Mouse (Mus musculus): ENCODE results near the gene 1700029I15Rik. TPM values are rescaled to one million over a fixed set of nuclear protein-coding genes. Genes with fewer than 3 reads are reported as not detected.

Gene 1700029I15Rik
- polyA plus RNA-seq, 1 experiment from 2014 or later: 6.4 TPM

DNA sequence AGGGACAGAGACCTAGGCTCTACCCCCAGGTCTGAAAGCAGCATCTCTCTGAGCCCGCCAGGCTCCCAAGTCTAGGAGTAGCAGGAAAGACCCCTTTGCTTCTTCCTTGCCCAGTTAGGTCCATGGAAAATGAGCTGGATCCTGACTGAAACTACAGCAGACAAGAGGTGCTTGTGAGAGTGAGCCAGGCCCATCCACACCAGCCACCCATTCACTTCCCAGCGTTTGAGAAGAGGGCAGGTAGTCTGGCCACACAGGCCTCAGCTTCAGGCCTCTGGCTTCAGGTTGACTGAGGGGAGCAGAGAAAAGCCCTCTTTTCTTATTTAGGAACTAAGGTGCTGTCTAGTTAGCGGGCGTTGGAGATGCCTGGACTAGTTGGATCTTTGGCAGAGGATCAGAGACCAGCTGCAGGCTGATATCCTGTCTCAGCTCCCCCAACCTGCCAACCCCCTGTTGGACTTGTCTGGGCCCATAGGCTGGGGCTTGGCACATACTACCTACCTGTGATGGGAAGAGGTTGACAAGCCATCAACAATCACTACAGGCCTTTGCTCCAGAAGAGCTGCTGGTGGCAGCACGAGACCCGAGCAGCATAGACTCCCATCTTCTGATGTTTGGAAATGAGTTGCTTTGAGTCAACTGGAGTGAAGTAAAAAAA is 19.6 kb upstream of the 1700029I15Rik start:
- Histone ChIP-seq H3K4me2 (no peak overlapping the region), H3K9ac (no peak overlapping the region), H3K36me3 (peaks cover 59% of the 10 kb centered on the region), H3K27me3 (no peaks in the 10 kb centered on the region), H3K27ac (replicated peaks) (no peak overlapping the region), H3K4me1 (replicated peaks) (peaks cover 15% of the 10 kb centered on the region), H3K4me3 (no peak overlapping the region), H3K9me3 (no peaks in the 10 kb centered on the region)
- no peak for ATAC-seq (ENCODE audit: low read depth)
- WGBS: 95% methylated on average over 6 of the region's 6 CpGs

DNA sequence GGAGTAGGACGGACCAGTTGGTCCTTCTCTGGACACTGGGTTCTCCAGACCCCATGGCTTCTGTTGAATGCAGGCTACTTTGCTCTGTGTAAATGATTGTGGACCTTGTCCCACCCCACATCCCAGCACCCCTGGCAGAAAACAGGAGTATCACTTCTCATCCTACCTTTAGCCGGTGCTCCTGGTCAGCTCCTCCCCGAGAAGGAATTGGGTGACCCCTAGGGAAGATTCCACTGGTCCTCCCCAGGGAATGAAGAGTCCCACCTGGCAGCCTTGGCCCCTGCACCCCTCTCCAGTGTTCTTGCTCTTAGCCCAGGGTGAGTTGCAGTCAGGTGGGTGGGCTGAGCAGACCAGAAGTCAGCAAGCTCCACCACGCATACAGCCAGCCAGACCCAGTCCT is 18.3 kb upstream of the 1700029I15Rik start:
- no peak for ATAC-seq (ENCODE audit: low read depth)
- Histone ChIP-seq H3K4me2 (no peak overlapping the region), H3K27me3 (peaks cover 5% of the 10 kb centered on the region), H3K27ac (replicated peaks) (no peak overlapping the region), H3K9me3 (no peaks in the 10 kb centered on the region), H3K36me3 (peaks cover 45% of the 10 kb centered on the region), H3K4me1 (replicated peaks) (peaks cover 15% of the 10 kb centered on the region), H3K4me3 (no peak overlapping the region), H3K9ac (no peak overlapping the region)
- 92% methylated on average over 4 of the region's 4 CpGs for WGBS

DNA sequence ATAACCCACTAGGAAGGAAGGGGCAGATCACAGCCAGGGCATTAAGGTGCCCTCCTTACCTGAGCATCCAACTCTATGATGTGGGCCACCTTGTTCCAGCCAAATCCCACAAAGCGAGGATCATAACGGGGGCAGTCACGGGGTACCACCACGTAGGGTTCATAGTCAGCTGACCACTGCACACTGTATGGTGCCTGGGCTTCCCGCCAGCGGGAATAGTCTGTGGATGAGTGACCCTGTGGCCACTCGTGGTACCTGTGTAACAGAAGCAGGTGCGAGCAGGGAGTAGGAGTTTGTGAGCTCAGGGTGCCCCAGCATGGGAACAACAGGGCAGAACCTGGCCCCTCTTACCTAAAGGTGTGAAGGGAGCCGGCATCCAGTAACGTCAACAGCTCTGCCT is 16.8 kb upstream of the 1700029I15Rik start:
- no peak overlapping the region for H3K4me3 ChIP-seq
- no peak for ATAC-seq (ENCODE audit: low read depth)
- H3K36me3 ChIP-seq: peaks cover 30% of the 10 kb centered on the region
- WGBS: 91% methylated on average over 10 of the region's 10 CpGs
- peaks cover 20% of the 10 kb centered on the region for H3K27me3 ChIP-seq
- no peaks in the 10 kb centered on the region for H3K9me3 ChIP-seq
- H3K4me2 ChIP-seq: no peak overlapping the region
- H3K4me1 ChIP-seq (replicated peaks): peaks cover 10% of the 10 kb centered on the region
- no peak overlapping the region for H3K27ac ChIP-seq (replicated peaks)
- H3K9ac ChIP-seq: no peak overlapping the region

DNA sequence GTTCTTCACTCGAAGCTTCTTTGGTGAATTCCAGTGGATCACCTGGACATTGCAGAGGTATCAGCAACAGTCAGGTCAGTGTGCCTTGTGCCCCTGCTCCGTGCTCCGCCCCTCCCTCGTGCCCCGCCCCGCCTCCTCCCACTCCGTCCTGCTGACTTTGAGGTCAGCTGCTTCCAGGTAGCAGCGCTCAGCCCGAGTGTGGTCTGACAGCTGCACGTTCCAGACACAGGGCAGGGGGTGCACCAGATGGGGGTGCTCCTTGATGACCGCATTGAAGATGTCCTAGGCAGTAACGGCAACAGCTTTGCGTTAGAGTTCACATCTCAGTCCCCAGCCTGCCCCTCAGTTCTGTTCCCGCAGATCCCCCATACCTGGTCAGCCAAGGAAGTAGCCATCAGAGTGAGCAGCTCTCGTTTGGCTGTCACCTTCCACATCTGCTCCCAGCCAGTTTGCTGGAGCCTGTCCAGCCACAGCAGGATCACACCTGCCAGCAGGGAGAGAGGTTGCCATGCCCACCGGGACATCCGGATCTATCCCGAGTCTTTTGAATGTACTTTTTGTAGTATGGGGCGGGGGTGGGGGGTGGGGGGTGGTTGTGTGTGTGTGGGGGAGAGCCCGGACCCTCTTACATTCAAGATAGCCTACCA is 14.8 kb upstream of the 1700029I15Rik start:
- no peak overlapping the region for H3K4me3 ChIP-seq
- no peak for ATAC-seq (ENCODE audit: low read depth)
- H3K27me3 ChIP-seq: peaks cover 40% of the 10 kb centered on the region
- H3K9me3 ChIP-seq: no peaks in the 10 kb centered on the region
- peaks cover 22% of the 10 kb centered on the region for H3K36me3 ChIP-seq
- H3K9ac ChIP-seq: no peak overlapping the region
- H3K4me2 ChIP-seq: no peak overlapping the region
- WGBS: 42% methylated on average over 20 of the region's 20 CpGs
- peaks cover 25% of the 10 kb centered on the region for H3K4me1 ChIP-seq (replicated peaks)
- H3K27ac ChIP-seq (replicated peaks): no peak overlapping the region

DNA sequence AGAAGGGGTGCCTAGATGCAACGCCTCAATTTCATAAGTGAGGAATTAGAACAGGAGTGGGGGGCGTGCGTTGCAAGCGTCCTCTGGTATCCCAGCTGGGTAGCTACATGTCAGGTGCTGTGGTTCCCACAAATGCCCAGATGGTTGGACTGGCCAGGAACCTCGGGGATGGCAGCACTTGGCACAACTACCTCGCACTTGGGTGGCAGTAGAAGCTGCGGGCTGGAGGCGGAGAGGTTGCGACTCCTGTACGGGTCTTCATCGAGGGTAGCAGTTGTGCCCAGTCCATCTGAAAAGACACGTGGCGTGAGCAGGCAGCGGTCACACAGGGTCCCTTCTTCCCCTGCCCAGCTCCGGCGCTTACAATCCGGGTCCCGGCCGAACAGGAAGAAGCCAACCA is 12.0 kb upstream of the 1700029I15Rik start:
- Histone ChIP-seq H3K4me3 (peak overlapping the region; percentile 30), H3K27me3 (peaks cover 41% of the 10 kb centered on the region), H3K36me3 (no peaks in the 10 kb centered on the region), H3K4me1 (replicated peaks) (peaks cover 46% of the 10 kb centered on the region), H3K9me3 (no peaks in the 10 kb centered on the region), H3K4me2 (peak overlapping the region; percentile 54), H3K27ac (replicated peaks) (no peak overlapping the region), H3K9ac (peak overlapping the region; percentile 60)
- WGBS: 15% methylated on average over 19 of the region's 19 CpGs
- ATAC-seq (ENCODE audit: low read depth): no peak

DNA sequence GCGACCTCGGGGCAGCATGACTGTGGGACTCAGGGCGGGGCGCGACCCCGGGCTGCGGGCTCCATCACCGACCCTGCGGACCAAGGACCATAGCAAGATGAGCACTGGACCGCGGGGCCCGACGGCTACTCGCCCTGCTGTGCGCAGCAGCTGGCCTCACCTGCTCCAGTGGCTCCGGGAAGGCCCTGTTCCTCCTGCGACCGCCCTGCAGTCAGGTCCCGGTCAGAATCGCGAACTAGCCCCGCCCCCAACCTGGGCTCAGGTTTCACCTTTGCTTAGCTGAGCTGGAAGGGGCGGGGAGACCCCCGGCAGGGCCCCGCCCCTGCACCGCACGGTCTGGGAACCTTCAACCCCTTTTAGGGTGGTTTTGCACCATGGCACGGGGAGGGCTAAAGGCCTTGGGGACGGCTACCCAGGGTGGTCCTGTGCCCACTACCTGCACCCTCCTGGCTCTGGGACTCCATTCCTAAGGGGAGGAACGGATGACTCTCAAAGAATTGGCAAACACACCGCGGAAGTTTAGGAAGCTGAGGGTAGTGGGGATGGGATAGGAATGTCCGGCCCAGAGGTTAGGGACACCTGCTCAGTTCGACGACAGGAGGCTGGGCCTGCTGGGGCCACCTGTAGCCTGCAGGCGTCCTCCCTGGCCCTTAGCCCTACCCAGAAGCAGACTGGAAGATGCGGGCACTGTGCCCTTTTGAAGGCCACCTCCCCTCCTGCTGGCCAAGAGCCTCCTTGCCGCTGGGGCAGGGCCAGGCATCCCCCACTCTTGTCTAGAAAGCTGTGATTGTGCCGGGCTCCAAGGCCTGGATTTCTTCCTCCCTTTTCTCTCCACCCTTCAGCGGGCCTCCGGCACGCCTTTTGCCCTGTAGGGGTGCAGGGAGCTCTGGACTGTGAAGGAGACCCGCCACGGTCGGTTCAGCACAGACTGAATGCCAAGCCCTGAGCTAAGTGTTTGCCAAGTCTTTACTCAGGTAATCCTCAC is 11.2 kb upstream of the 1700029I15Rik start:
- 2% methylated on average over 45 of the region's 45 CpGs for WGBS
- H3K27me3 ChIP-seq: peaks cover 41% of the 10 kb centered on the region
- no peak overlapping the region for H3K27ac ChIP-seq (replicated peaks)
- peak overlapping the region; percentile 60 for H3K9ac ChIP-seq
- H3K4me2 ChIP-seq: peak overlapping the region; percentile 54
- no peaks in the 10 kb centered on the region for H3K9me3 ChIP-seq
- peak overlapping the region; percentile 30 for H3K4me3 ChIP-seq
- no peaks in the 10 kb centered on the region for H3K36me3 ChIP-seq
- H3K4me1 ChIP-seq (replicated peaks): peaks cover 52% of the 10 kb centered on the region
- ATAC-seq (ENCODE audit: low read depth): no peak

DNA sequence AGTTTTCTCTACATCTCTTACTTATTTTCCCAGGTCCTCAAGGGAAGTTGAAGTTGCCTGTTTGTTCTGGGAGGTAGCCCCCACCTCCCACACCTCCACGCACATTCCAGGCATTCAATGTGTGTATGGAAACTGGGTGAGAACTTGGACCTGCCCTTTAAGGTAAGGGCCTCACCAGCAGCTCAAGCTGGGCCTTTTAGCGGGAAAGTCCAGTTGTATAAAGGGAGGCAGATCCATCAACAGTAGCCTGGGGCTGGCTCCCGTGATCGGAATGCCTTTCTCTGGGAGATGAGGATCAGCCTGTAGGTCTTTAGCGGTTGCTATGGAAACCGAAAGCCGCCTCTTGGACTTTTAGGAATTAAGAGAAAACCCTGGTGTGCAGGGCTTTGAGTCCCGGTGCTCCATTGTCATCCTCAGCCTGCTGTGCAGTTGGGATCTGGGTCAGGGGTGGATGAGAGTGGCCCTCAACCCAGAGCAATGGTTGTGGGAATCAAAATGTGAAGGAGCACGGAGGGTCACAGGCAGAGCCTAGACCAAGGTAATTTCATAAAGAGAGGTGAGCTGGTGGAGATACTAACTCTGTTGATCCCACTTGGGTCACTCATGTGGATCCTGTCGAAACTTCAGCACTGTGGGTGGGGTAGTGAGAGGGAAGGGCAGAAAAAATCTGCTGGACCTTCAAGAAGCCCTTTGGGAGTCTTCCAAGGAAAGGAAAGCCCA is 10.2 kb upstream of the 1700029I15Rik start:
- 12% methylated on average over 10 of the region's 10 CpGs for WGBS
- Histone ChIP-seq H3K4me3 (no peak overlapping the region), H3K4me1 (replicated peaks) (peaks cover 56% of the 10 kb centered on the region), H3K36me3 (peaks cover 2% of the 10 kb centered on the region; the same call in 1 of the 2 replicates), H3K9me3 (no peaks in the 10 kb centered on the region), H3K4me2 (no peak overlapping the region), H3K27ac (replicated peaks) (peak overlapping the region; percentile 6; the same call in 1 of the 2 replicates), H3K27me3 (peaks cover 41% of the 10 kb centered on the region), H3K9ac (no peak overlapping the region)
- no peak for ATAC-seq (ENCODE audit: low read depth)

DNA sequence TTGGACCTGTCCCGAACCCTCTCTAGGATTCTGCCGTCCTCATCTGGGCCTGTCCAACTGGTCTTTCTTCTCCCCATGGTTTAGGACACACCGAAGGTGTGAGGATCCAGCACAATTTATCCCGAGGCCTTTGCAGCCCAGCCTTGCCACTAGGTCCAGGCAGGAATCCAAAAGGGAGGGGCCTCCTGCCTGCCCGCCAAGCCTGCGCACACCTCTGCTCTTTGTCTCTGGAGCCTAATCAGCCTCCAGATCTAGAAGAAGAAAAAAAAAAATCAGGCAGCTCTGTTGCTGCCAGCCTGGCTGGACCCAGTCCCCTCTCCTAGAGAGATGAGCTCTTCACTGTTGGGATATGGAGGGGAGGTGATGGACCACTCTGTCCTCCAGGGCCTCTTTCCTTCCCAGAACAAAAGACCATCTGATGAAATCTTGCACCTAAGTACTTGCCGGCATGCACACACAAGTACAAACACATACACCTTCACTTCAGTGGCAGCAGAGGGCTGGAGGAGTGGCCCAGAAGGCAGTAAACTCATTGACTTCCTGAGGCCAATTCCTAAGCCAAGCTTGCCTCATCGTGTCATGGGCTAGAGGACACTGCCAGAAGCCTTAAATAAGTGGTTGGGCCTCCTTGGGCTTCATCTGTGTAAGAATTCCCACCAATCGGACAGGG is 9.4 kb upstream of the 1700029I15Rik start:
- ATAC-seq (ENCODE audit: low read depth): no peak
- H3K4me1 ChIP-seq (replicated peaks): peaks cover 56% of the 10 kb centered on the region
- no peaks in the 10 kb centered on the region for H3K9me3 ChIP-seq
- peaks cover 41% of the 10 kb centered on the region for H3K27me3 ChIP-seq
- no peak overlapping the region for H3K4me3 ChIP-seq
- H3K27ac ChIP-seq (replicated peaks): peak overlapping the region; percentile 6; the same call in 1 of the 2 replicates
- 37% methylated on average over 9 of the region's 9 CpGs for WGBS
- no peak overlapping the region for H3K9ac ChIP-seq
- H3K36me3 ChIP-seq: peaks cover 9% of the 10 kb centered on the region
- H3K4me2 ChIP-seq: no peak overlapping the region

DNA sequence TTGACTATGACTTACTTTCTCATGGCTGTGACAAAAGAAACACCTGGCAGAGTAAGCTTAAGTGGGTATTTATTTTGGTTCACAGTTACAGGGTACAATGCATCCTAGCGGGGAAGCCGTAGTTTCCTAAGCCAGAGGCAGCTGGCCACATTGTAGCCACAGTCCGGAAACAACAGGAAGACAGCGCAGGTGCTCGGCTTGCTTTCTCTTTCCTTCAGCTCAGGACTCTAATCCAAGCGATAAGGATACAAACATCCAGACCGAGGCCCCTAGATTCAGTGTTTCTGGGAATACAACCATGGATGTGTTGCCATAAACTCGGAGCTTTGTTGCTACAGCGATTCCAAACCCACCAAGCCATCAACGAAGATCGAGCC is 8.9 kb upstream of the 1700029I15Rik start:
- H3K4me3 ChIP-seq: no peak overlapping the region
- H3K4me2 ChIP-seq: no peak overlapping the region
- no peak overlapping the region for H3K9ac ChIP-seq
- no peaks in the 10 kb centered on the region for H3K9me3 ChIP-seq
- peaks cover 15% of the 10 kb centered on the region for H3K36me3 ChIP-seq
- 69% methylated on average over 11 of the region's 11 CpGs for WGBS
- H3K4me1 ChIP-seq (replicated peaks): peaks cover 56% of the 10 kb centered on the region
- H3K27ac ChIP-seq (replicated peaks): no peak overlapping the region
- peaks cover 41% of the 10 kb centered on the region for H3K27me3 ChIP-seq
- ATAC-seq (ENCODE audit: low read depth): no peak

DNA sequence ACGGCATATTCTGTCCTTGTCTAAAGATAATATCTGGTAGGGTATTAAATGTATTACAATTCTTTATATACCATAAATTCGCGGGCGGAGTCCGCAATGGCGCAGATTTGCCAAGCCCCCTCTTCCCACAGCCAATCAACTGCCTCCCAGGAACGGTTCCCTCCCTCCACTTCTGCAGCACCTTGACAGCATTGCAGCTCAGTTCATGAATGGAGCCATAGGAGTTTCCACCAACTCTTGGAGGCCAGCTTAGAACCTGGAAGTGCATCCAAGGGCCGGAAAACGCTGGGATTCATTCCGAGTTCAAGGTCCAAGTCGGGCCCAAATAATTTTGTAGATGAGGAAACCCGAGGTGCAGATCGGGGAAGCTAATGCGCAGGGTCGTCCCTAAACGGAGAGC is 7.8 kb upstream of the 1700029I15Rik start, which contains the start of the genes Pex16 and Large2:
Gene Pex16 (plus strand): TSS at position 163 of the 400 bp plus-strand sequence.
Gene Large2 (minus strand): TSS at position 356 of the 400 bp plus-strand sequence.
- Histone ChIP-seq H3K9me3 (no peaks in the 10 kb centered on the region), H3K27ac (replicated peaks) (peak within 1 kb of the TSS; percentile 86), H3K27me3 (peaks cover 31% of the 10 kb centered on the region), H3K36me3 (peaks cover 26% of the 10 kb centered on the region), H3K4me2 (peak within 1 kb of the TSS; percentile 98), H3K4me3 (peak within 1 kb of the TSS; percentile 85), H3K9ac (peak within 1 kb of the TSS; percentile 85), H3K4me1 (replicated peaks) (peaks cover 56% of the 10 kb centered on the region)
- peak; percentile 54 for ATAC-seq (ENCODE audit: low read depth)
- 3% methylated on average over 16 of the region's 16 CpGs for WGBS

DNA sequence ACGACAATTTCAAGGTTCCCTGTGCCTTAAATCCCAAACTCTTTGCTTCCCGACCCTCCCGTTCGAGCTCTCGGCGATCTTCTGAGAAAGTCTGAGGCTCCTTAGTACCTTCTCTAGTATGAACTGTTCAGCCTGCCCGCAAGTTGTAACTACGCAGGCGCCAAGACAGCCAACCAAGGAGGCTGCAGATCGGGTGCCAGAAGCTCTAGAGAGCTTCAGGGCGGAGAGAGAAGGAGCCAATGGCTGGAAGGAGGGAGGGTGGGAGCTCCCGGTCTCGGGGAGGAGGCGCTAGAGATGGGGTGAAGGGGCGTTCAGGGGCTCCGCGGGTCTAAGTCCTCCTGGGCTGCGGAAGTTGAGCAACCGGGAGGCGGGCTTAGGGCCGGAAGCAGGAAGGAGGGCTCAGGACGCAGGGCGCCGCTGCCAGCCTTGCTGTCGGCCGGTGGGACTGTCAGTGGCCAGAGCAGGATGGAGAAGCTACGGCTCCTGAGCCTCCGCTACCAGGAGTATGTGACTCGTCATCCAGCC is 7.2 kb upstream of the 1700029I15Rik start:
- 0% methylated on average over 29 of the region's 29 CpGs for WGBS

More for the DNA sequence above, 7.2 kb upstream of the 1700029I15Rik start:
- H3K4me2 ChIP-seq: peak overlapping the region; percentile 98
- H3K36me3 ChIP-seq: peaks cover 32% of the 10 kb centered on the region
- peaks cover 55% of the 10 kb centered on the region for H3K4me1 ChIP-seq (replicated peaks)
- peak; percentile 92 for ATAC-seq (ENCODE audit: low read depth)
- H3K9me3 ChIP-seq: no peaks in the 10 kb centered on the region
- peak overlapping the region; percentile 85 for H3K4me3 ChIP-seq
- peak overlapping the region; percentile 85 for H3K9ac ChIP-seq
- peak overlapping the region; percentile 86 for H3K27ac ChIP-seq (replicated peaks)
- peaks cover 25% of the 10 kb centered on the region for H3K27me3 ChIP-seq
